Mouse (Mus musculus): ENCODE measurements around the gene Arhgef3.

- TF ChIP-seq ZC3H11A (IDR thresholded peaks at IDR 0.05; ENCODE audit: borderline replicate concordance, low read depth, low read length) (no peak), MAFK (IDR thresholded peaks at IDR 0.05; ENCODE audit: insufficient read depth, low read depth, low read length) (no peak), HCFC1 (IDR thresholded peaks at IDR 0.05; ENCODE audit: borderline replicate concordance, insufficient read depth, low read length) (no peak)
Observed at GRCm38 (mm10) chr14:27381459-27381858, 266.8 kb downstream of the Arhgef3 start.

Measured in ES-E14 (cell line).